Mouse (Mus musculus): Measurements from ENCODE around the gene Sugp2. TPM values are rescaled to one million over a fixed set of nuclear protein-coding genes. Genes with fewer than 3 reads are reported as not detected.

The Sugp2 gene
- polyA plus RNA-seq (2017; shearing (Covaris generic)), result 44.0 TPM

GRCm38 (mm10) chr8:70234080-70234780 is at the start of gene Sugp2, which contains the start of gene Armc6:
Sugp2 (plus strand) TSS chr8:70234226.
Armc6 (minus strand) TSS chr8:70234466.

GRCm38 (mm10) chr8:70212112-70213055 is 21.6 kb upstream of the Sugp2 start, which contains the start of gene Slc25a42:
Slc25a42 (minus strand) TSS chr8:70212305.

GRCm38 (mm10) chr8:70282603-70283135 is 48.6 kb downstream of the Sugp2 start, which contains the start of gene Homer3:
Homer3 (plus strand) TSS chr8:70282827.

GRCm38 (mm10) chr8:70302358-70302890 is 68.4 kb downstream of the Sugp2 start, which contains the start of the genes Ddx49 and Cope:
Ddx49 (minus strand) TSS chr8:70302489.
Cope (plus strand) TSS chr8:70302518.

GRCm38 (mm10) chr8:70315624-70316510 is 81.8 kb downstream of the Sugp2 start, which contains the start of gene Cers1:
Cers1 (plus strand) TSS chr8:70315775.

GRCm38 (mm10) chr8:70329124-70329834 is 95.3 kb downstream of the Sugp2 start, which contains the start of gene Gdf1:
Gdf1 (plus strand) TSS chr8:70329817.

Other genes starting within 250 kb of the Sugp2 start
- 125 TPM for gene Gatad2a, start 237.8 kb upstream of the Sugp2 start, polyA plus RNA-seq (2017; shearing (Covaris generic))
- gene Mau2, start 191.5 kb upstream of the Sugp2 start, polyA plus RNA-seq (2017; shearing (Covaris generic)), result 104 TPM
- gene Sugp1, start 191.4 kb upstream of the Sugp2 start, polyA plus RNA-seq (2017; shearing (Covaris generic)), result 68.9 TPM
- 0.78 TPM for gene Tm6sf2, start 161.3 kb upstream of the Sugp2 start, polyA plus RNA-seq (2017; shearing (Covaris generic))
- not detected for gene Hapln4, start 150.8 kb upstream of the Sugp2 start, polyA plus RNA-seq (2017; shearing (Covaris generic))
- 0.02 TPM for gene Ncan, start 113.4 kb upstream of the Sugp2 start, polyA plus RNA-seq (2017; shearing (Covaris generic))
- gene Nr2c2ap, start 102.9 kb upstream of the Sugp2 start, polyA plus RNA-seq (2017; shearing (Covaris generic)), result 60.4 TPM
- 35.4 TPM for gene Rfxank, start 95.1 kb upstream of the Sugp2 start, polyA plus RNA-seq (2017; shearing (Covaris generic))
- 59.2 TPM for gene Borcs8, start 94.7 kb upstream of the Sugp2 start, polyA plus RNA-seq (2017; shearing (Covaris generic))
- gene Mef2b, start 94.5 kb upstream of the Sugp2 start, polyA plus RNA-seq (2017; shearing (Covaris generic)), result 1.3 TPM
- 49.3 TPM for gene Tmem161a, start 61.9 kb upstream of the Sugp2 start, polyA plus RNA-seq (2017; shearing (Covaris generic))
- 15.5 TPM for gene Slc25a42, start 21.9 kb upstream of the Sugp2 start, polyA plus RNA-seq (2017; shearing (Covaris generic))
- 11.7 TPM for gene Armc6, start 240 bp downstream of the Sugp2 start, polyA plus RNA-seq (2017; shearing (Covaris generic))
- gene Homer3, start 48.6 kb downstream of the Sugp2 start, polyA plus RNA-seq (2017; shearing (Covaris generic)), result 6.7 TPM
- 56.7 TPM for gene Ddx49, start 68.3 kb downstream of the Sugp2 start, polyA plus RNA-seq (2017; shearing (Covaris generic))
- gene Cope, start 68.3 kb downstream of the Sugp2 start, polyA plus RNA-seq (2017; shearing (Covaris generic)), result 351 TPM
- not detected for gene Cers1, start 81.5 kb downstream of the Sugp2 start, polyA plus RNA-seq (2017; shearing (Covaris generic))
- gene Gdf1, start 95.6 kb downstream of the Sugp2 start, polyA plus RNA-seq (2017; shearing (Covaris generic)), result 0.57 TPM
- gene Upf1, start 119.1 kb downstream of the Sugp2 start, polyA plus RNA-seq (2017; shearing (Covaris generic)), result 90.9 TPM
- gene Comp, start 139.3 kb downstream of the Sugp2 start, polyA plus RNA-seq (2017; shearing (Covaris generic)), result 2.5 TPM
- 16.7 TPM for gene Crtc1, start 205.4 kb downstream of the Sugp2 start, polyA plus RNA-seq (2017; shearing (Covaris generic))
- gene Klhl26, start 242.7 kb downstream of the Sugp2 start, polyA plus RNA-seq (2017; shearing (Covaris generic)), result 19.3 TPM

Measured in CD4-positive, CD25-positive, alpha-beta regulatory T cell (primary cell).